Mouse (Mus musculus) heart, adult 11 months (tissue): Measurements from ENCODE around the gene Cox5b.
"Not testable (repeated sequence)": the region's sequence is repeated elsewhere in the genome, so short reads cannot be mapped to it uniquely, and the experiment has no call there.

Experiments
- DNase-seq: peaks from one replicate; pipeline ENCODE4 v3.0.0; 2022

Gene Cox5b

DNA sequence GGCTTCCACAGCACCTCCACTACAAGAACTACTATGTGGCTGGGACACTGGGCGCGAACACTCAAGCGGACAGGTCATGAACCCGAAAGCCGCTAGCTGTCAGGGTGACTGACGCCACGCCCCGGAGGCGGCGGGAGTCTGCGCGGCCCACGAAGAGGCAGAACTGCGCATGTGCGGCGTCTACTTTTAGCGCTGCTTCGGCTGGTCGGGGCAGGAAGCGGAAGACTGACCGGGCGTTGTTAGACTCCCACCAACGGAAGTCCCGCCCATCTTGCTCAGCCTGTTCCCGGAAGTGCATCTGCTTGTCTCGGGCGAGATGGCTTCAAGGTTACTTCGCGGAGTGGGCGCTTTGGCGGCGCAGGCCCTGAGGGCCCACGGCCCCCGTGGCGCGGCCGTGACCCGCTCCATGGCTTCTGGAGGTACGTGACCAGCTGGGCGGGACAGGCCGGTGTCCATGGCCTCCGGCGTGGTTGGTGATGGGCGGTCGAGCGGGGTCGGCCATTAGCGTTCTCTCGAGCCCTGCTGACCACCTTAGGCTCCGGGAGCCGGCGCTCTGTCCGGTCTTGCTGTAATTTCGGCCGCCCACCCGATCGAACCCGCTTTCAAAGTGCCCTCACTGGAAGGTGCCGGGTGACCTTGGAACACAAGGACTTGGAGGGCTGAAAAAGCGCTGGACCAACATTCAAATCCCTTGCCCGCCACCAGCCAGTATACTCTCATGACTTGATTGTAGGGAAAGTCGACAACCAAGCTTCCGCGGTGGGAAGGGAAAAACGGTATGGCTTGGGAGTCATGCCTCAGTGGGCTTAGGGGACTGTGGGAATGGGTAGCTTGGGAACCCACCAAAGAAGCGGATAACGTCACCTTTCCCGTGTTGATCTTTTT, at the start of gene Cox5b:
Gene Cox5b, plus strand, starts transcription at position 179 of the 885 bp plus-strand sequence.
- DNase-seq, result peak; percentile 100

DNA sequence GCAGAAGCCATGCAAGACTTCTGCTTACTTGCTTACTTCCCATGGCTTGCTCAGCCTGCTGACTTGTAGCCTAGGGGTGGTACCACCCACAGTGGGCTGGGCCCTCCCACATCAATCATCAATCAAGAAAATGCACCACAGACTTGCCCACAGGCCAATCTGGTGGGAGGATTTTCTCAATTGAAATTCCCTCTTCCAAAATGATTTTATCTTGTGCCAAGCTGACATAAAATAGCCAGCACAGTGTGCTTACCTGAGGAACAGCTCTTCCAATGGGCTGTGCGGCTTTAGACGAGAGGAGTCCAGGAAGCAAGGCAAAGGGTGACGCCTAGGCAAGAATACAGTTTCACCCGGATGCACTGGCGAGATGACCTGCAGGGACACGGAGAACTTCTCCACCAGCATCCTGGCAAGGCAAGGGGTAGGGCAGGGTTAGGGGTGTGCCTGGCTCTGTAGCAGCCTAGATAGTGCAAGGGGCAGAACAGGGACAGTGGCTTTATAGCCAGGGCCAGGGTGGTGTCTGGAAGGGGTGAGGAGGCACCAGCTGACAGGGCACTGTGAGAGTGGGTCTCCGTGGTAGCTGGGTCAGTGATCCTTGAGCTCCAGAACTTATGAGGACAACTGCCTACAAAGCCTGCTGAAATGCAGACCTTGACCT, 47.2 kb upstream of the Cox5b start:
- DNase-seq, result no peak

GRCm38 (mm10) chr1:36644615-36645007, 46.6 kb upstream of the Cox5b start:
- DNase-seq, result no peak

GRCm38 (mm10) chr1:36646285-36646684, 45.0 kb upstream of the Cox5b start:
- no peak for DNase-seq

DNA sequence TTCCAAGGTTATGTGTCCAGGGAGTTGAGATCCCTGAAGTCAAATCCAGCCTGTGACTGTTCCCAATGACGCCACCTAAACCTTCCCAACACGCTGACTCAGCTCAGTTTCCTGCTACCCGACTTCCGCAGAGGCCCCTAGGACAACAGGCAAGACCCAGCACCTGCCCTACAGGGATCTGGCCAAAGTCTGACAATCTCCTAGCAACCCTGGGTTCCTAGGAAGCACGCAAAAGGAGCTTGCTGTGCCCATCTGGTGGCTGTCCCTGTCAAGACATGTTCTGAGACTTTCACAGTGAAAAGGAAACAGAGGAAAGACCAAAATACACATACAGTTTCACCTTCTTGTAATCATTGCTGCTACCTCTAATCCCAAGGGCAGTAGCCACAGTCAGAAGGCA, 43.6 kb upstream of the Cox5b start:
- no peak for DNase-seq

- no peak for DNase-seq
These were observed 36.2 kb upstream of the Cox5b start for GRCm38 (mm10) chr1:36655039-36655438.

DNA sequence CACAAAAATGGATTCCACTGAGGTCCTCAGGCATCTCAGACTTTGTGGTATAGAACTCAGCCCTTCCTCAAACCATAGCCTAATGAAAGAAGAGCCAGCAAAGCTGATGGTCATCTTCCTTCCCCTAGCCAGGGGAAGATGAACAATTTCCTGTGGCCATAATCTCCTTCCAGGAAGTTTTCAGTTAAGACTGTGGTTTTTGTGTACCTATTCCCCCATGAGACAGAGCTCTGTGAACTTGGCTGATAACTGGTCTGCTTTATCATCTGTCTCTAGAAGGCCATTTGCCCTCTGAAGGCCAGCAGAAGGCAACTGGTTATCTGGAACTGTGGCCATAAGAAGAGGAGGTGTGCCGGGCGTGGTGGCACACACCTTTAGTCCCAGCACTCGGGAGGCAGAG, 35.0 kb upstream of the Cox5b start:
- DNase-seq, result no peak

DNA sequence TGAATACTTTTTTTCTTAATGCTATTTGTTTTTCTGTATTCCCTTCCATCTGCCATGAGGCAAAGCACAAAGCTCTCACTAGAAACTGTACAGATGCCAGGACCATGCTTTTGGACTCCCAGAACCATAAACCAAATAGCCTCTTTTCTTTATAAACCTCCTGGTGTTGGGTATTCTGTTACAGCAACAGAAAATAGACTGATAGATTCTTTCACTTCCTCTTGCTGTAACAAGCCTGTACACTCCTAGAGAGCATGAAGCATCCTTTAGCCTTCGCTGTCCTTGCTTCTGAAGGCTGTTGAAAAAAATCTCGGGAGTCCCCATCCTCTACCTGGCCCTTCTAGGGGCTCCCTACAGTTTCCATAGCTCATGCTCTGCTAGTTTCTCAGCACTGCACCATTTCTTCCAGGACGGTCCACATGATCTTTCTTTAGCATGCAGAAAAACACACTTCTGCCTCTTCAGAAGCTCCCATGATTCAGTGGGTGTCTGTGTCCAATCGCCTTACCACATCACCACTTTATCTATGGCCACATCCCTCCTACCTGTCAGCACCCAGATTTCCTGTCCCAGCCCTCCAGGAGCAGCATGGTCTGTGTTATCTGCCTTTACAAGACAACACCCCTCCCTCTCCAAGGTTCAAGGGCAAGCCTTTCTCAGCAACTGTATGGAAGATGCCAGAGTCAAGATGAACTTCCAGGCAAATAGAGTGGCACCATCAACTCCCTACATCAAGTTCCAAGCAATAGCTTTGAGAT, 33.4 kb upstream of the Cox5b start:
- DNase-seq, result no peak

DNA sequence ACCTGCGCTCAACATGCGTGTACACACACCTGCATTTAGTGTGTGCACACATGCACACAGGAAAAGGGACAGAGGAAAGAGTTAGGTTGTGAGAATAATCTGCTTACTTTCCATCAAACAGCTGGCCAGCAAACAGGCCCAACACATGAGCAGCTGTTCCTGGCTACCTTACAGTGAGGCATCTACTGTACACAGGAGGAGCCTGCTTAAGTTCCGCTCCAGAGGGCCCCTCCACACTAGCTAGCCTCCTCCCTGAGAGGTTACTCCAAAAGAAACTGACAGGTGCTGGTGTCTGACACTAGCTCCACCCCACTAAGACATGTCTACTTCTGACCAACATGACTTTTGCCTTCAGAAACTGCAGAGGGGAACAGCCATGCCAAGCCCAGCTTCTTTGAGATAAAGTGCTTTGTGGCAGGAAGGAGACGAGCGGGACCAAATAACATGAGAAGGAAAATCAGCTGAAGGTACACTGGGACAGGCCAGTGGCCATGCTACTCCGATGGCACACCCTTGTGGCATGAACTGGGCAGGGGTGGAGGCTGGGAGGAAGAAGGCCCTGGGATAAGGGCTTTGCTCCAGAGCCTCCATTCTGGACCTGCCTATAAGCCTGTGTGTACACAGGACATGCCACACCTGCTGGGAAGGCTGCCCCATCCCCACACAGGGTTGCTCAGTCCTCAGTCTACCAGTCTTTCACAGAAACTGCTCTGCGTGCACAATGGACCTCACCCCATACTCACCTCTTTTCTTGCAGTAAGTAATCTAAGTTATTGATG, 32.4 kb upstream of the Cox5b start:
- no peak for DNase-seq

DNA sequence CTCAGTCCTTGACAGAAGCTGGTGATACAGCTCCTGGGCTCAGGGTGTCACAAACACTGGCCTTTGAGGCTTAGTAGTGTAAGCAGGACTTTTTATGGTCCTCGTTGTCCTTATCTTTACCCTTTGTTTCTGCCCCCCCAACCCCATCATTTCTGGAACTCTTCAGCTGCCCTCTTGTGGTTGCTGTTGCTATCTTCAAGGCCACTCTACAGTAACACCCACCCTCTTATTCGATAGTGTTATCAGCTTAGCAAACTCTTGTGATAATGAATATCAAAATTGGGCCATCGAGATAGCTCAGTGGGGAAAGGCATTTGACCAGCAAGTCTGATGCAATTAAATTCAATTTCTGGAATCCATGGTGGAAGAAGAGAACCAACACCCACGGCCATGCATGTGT, 26.8 kb upstream of the Cox5b start:
- DNase-seq, result no peak

DNA sequence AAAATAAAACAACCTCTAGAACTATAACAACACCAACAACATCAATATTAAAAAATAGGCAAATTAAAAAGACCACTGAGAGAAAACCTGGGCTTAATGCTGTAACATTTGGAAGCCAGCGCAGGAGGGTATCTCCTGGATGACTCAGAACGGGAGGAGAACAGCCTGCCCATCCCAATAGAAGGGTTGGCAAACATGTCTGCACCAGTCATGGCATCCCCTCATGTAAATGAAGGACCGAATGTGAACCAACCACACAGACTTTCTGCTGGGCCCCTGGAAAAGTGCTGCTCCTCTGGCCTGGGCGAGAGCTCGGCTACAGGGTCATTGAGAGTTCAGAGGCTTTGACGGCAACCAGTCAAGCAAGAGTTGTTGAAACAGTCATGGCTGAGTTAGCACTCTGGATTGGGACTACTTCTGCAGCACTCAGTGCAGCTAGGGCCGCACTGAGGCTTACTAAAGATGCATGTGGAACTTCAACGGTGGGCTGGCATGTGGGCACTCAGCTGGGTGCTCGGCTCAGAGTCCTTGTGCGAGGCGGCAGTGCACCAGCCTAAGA, 26.0 kb upstream of the Cox5b start:
- DNase-seq, result no peak

DNA sequence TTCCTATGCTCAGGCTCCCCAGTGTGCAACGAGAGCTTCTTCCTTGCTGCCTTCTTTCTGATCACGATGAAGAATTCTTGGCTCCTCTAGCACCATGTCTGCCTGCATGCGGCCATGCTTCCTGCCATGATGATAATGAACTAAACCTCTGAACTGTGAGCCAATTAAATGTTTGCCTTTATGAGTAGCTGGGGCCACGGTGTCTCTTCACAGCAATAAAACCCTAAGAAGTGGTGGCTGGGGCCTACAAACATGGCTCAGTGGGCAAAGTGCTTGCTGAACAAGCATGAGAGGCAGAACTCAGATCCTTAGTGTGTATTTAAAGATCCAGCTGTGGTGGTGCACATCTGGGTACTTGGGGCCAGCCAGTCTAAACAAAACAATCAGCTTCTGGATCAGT, 25.3 kb upstream of the Cox5b start:
- no peak for DNase-seq

DNA sequence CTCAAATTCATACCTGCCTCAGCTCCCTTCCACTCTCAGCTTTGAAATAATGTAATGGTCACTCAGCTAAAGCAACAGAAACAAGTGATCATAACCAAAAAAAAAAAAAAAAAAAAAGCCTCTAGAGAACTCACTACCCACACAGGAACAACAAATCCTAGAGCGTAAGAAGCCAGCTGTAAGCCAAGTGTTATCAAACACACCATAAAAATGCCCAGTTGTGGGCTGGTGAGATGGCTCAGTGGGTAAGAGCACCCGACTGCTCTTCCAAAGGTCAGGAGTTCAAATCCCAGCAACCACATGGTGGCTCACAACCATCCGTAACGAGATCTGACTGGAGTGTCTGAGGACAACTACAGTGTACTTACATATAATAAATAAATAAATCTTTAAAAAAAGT, 23.2 kb upstream of the Cox5b start:
- not testable (repeated sequence) for DNase-seq

DNA sequence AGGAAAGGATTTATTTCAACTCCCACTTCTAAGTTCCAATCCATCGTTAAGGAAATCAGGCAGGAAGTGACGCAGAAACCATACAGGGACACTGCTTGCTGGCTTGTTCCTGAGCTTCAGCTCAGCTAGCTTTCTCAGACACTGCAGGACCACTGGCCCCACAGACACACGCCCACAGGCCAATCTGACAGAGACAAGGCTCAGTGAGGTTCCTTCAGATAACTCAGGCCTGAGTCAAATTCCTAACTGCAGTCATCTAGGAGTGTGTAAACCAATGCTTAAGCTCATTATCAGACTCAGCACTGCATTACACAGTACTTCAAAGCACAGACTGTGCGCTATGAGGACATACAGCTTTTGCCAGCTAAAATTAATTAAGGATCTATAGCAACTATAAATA, 21.0 kb upstream of the Cox5b start:
- DNase-seq, result no peak

- no peak for DNase-seq
These were observed 20.0 kb upstream of the Cox5b start for GRCm38 (mm10) chr1:36671260-36671659.

DNA sequence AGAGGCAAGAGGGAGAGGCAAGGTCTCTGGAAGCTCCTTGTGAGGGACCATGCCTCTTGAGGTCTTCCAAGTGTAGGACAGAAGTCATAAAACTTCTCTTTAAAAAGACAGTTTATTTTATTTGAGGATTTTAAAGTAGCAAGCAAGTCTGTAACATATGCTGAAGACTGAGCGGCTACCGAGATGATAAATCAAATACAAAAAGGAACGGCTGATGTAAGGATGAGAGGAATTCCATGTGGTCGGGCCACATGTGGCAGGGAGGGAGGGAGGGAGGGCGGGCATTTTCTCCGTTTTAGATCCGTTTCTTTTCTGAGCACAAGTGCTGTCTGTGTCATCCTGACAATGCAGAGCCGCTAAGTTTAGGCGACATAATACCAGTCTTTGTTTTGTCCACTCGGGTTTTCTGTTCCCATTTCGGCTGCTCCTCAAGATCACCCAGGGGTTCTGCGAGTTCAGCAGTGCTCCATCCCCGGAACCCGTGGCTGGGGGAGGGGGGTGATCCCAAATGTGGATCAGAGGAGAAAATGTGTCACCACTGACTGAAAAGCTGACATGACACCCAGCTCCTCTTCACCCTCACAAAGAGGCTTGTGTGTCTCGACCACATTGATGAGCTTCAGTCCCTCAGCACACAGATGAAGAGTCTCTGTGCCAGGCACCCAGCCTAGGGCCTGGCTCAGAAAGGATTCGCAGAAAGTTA, 18.4 kb upstream of the Cox5b start:
- no peak for DNase-seq

GRCm38 (mm10) chr1:36674936-36675335, 16.3 kb upstream of the Cox5b start:
- DNase-seq, result no peak

GRCm38 (mm10) chr1:36680893-36681292, 10.4 kb upstream of the Cox5b start:
- DNase-seq, result no peak

GRCm38 (mm10) chr1:36682620-36683355, 8.5 kb upstream of the Cox5b start, which contains the start of gene Fam178b:
Gene Fam178b, minus strand, starts transcription at chr1:36683183.
- peak; percentile 83 for DNase-seq

DNA sequence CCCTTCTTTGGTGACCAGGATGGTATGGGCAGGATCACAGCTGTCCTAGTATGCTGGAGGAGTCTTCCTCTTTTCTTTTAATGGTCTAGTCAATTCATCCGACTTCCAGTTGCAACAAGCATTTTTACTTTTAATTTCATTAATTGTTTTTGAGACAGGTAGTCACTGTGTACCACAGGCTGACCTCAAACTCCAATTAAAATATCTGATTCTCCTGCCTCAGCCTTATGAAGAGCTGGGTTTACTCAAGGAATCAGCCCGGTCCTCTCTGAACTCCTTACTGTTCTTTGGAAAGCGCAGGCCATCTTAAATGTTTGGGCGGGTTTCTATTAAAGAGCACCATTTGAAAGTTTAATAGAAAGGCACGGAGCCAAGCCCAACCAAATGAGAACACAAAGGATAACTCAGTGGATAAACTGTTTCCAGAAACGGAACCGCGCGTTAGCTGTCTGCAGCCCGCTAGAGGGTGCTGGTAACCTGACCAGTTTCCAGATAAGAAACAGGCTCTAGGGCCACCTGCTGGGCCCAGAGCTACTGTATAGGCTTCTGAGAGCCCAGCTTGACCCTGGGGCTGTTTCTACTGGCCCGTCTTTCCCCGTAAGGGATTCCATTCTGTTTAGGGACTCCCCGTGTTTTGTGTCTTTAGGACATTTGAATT, 7.3 kb upstream of the Cox5b start:
- peak; percentile 97 for DNase-seq
